Mouse (Mus musculus) lung, adult 18-20 months (tissue): ENCODE data around the gene Agap2.
"Not testable (repeated sequence)": the region's sequence is repeated elsewhere in the genome, so short reads cannot be mapped to it uniquely, and the experiment has no call there.

Experiments
- DNase-seq, 2 experiments: peaks; one replicate each; pipeline ENCODE4 v3.0.0; 2022; ENCODE audit warnings: mixed read lengths in 2 of 2

Gene Agap2

GRCm38 (mm10) chr10:127059968-127060916 is 14.8 kb upstream of the Agap2 start, which contains the start of gene March9:
TSS of gene March9 (minus strand) at chr10:127060184.
- peak; percentile 90 to 91 for DNase-seq

GRCm38 (mm10) chr10:127061085-127061484 is 14.0 kb upstream of the Agap2 start:
- no peak for DNase-seq

DNA sequence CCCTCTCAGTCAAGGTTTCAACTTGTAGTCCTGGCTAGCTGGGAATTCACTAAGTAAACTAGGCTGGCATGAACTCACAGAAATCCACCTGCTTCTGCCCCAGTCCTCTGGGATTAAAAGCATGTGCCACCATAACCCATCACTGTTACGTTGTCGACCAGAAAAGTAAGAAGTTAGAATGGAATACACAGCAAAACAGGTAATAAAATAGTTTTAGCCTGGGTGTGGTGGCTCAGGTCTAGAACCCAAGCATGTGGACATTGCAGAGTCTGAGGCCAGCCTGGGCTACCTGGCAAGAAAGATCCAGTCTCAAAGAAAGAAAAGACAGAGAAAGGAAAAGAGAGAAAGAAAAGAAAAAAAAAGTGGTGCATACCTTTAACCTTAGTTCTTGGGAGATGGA is 13.6 kb upstream of the Agap2 start:
- no peak for DNase-seq

- DNase-seq, result not testable (repeated sequence)
These were observed 13.0 kb upstream of the Agap2 start for GRCm38 (mm10) chr10:127062101-127062500.

- no peak for DNase-seq
These were observed 12.6 kb upstream of the Agap2 start for GRCm38 (mm10) chr10:127062503-127062902.

DNA sequence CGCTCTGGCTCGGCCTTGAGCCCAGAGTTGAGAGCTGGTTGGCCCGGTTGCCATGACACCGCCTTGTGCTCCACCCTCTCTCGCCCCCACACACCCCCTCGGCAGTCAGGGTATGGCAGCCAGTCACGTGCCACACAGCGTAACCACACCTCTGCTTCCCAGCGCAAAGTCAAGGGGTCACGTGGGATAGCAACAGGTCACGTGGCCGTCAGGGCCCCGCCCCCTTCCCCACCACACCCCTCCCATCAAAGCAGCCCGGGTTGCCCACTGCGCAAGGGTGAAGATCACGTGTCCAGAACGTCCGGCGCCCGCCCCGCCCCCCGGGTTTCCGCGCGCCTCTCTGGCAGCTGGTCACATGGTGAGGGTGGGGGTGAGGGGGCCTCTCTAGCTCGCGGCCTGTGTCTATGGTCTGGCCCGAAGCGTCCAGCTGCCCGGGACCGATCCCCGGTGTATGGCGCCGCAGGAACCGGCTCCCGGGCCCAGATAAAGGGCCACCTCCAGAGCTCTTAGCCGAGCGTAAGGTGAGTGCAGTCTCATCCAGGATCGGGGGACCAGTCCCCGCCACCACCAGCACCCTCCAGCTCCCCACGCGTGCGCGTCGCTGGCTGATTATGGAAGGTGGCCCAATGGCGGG is 11.7 kb upstream of the Agap2 start, which contains the start of gene Cdk4:
Cdk4 (plus strand) TSS at position 296 of the 634 bp plus-strand sequence.
- peak; percentile 98 for DNase-seq

DNA sequence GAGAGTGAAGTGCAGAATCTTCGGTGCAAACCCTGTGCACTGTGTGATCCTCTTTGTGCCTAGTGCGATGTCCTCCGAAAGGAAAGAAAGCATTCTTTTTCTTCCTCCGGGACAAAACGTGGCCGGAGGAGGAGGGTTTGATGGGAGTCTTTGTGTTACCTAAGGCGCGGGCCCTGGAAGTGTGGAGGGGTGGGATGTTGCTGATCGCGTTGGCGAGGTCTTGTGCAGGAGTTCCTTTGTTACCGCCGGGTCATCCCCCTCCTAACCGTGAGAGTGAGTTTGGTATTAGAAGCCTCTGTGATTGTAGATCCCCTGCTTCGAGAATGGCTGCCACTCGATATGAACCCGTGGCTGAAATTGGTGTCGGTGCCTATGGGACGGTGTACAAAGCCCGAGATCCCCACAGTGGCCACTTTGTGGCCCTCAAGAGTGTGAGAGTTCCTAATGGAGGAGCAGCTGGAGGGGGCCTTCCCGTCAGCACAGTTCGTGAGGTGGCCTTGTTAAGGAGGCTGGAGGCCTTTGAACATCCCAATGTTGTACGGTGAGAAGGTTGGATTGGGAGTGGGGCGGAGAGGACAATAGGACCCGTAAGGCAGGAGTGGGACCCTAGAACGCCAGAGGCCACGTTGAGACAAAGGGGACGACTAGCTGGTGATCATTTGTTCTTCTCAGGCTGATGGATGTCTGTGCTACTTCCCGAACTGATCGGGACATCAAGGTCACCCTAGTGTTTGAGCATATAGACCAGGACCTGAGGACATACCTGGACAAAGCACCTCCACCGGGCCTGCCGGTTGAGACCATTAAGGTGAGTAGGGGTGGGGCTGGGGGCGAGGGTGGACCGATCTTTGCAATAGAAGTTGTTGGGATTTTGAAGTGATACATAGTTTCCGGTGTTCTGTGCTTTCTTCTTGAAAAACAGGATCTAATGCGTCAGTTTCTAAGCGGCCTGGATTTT is 10.9 kb upstream of the Agap2 start:
- DNase-seq, result no peak

DNA sequence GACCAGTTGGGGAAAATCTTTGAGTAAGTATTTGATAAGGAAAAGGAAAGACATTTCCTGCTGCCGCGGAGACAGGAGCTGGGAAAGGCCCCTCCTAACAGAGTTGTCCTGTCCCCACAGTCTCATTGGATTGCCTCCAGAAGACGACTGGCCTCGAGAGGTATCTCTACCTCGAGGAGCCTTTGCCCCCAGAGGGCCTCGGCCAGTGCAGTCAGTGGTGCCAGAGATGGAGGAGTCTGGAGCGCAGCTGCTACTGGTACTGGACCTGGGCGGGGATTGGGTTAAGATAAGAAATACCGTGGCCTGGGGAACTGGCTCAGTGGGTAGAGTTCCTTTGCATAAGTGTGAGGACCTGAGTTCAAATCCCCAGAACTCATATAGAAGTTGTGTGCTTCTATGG is 9.1 kb upstream of the Agap2 start:
- DNase-seq, result no peak

DNA sequence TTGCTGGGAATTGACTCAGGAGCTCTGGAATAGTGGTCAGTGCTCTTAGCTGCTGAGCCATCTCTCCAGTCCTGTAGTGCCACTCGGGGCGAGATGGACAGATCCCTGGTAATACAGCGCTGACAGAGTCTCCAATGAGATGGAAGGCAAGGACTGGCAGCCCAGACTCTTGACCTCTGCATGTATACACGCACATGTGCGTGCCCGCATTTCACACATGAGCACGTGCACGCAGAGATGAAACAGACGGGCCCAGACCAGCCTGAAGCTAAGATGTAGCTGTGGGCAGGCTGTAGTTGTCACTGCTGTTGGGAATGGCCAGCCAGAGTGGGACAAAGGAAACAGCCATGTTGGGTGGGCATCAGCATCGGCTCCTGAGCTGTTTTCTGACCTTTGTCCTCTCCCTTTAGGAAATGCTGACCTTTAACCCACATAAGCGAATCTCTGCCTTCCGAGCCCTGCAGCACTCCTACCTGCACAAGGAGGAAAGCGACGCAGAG is 8.5 kb upstream of the Agap2 start:
- no peak for DNase-seq

- no peak for DNase-seq
These were observed 6.6 kb upstream of the Agap2 start for GRCm38 (mm10) chr10:127068360-127069038.

- no peak for DNase-seq
These were observed 5.5 kb upstream of the Agap2 start for GRCm38 (mm10) chr10:127069281-127070189.

DNA sequence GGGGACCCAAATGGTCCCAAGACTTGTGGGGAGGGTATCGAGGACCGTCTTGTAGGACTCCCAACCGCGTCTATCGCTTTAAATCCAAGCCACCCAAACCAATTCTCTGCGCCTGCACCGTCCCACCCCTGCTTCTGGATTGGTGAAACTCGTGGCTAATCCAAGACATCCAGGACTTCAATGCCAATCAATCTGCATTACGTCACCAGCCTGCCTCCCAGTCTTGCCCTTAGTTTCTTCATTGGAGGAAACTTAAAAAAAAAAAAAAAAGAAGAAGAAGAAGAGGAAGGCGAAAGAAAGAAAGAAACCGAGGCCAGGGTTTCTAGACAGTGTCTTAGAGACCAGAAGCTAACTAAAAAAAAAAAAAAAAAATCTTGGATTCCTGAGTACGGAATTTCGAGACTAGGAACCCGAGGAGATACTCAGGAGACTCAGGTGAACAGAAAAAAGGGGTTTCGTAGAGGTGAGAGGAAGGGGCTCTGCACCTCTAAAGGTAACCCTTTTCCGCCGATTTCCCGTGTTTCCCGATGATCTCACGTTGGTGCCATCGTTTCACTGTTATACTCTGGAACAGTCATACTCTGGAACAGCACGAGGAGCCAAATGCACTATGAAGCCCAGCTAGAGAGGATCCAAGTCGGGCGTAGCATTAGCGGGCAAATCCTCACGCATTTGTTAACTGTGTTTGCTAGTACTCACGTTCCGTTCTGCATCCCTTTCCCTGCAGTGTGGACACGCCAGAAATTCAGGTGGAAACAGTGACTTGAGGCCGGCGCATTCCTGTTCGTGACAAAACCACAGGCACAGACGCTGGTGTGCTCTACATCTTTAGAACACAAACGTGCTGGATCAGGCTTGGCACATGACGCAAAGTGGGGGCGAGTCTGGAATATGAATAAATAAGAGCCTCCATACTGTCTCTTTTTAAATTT is 4.6 kb upstream of the Agap2 start, which contains the start of gene Tspan31:
Tspan31 (minus strand) TSS at position 75 of the 932 bp plus-strand sequence.
- peak; percentile 94 to 96 for DNase-seq

DNA sequence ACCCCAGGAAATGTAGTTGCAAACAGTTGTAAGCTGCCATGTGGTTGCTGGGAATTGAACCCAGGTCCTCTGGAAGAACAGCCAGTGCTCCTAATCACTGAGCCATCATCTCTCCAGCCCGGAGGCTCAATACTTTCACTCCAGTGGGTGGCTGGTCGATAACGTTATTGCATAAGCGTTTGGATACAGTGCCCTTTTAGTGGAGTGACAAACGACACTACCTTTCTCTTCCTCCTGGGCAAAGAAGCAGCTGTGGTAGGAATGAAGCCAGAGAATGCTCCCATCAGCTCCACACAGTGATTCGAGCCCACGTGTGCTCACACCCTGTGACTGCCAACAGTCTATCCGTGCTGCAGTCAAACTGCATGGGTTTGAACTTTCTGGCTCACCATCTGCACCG is 3.9 kb upstream of the Agap2 start:
- no peak for DNase-seq

DNA sequence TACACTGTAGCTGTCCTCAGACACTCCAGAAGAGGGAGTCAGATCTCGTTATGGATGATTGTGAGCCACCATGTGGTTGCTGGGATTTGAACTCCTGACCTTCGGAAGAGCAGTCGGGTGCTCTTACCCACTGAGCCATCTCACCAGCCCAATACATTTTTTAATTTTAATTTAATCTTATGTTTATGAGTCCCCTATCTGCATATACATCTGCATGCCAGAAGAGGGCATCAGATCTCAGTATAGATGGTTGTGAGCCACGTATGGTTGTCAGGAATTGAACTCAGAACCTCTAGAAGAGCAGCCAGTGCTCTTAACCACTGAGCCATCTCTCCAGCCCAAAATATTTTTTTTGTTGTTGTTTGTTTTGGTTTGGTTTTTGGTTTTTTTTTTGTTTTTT is 2.8 kb upstream of the Agap2 start:
- DNase-seq, result not testable (repeated sequence)

- not testable (repeated sequence) for DNase-seq
These were observed 2.1 kb upstream of the Agap2 start for GRCm38 (mm10) chr10:127072969-127073368.

DNA sequence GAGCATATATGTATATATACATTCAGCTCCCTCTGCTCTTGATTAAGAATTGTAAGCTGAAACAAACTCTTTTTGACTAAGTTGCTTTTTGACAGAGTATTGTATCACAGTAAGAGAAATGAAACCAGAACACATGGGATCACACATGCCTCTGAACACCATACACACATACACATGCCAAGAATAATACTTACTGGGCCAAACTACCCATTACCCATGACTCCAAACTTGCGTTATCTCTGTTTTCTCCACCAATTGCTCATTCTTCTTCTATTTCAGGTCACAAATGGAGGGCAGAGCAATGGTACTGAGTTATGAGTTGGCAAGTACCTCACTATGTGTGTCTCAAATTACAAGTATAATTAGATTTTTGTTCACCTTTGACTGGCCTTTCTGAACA is 1.1 kb upstream of the Agap2 start:
- no peak for DNase-seq

DNA sequence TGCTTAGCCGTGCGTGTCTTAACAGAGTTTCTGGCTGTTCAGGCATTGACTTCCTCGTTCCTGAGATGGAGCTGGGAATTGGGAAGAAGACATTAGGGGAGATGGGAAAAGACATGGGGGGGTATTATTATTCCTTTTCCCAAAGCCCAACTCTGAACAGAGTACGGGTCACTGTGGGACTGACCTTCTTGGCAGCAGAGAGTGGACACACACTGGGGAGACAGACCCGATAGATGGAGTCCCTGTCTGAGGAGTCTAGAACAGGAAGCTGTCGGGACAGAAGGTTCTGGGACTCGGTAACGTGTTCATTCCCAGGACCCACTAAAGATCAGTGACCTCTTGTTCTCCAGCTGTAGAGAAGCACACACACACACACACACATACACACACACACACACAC is 567 bp downstream of the Agap2 start:
- no peak for DNase-seq

DNA sequence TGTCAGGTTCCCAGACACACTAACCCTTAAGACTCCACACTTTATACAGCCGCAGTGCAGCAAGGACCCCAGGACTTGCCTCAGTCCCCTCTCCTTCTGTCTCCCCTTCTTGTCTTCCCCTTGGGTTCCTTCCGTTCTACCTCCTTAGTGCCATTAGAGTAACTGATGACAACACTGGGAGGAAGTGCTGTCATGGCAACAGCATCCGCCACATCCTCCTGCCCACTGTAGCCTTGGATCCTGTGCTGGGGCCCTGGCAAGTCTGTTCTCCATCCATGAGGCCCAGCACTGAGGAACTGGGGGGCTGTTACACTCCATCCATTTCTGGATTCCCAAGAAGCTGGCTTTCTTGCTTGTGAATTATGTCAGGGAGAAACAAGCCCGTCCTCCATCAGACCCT is 998 bp downstream of the Agap2 start:
- DNase-seq, result no peak

DNA sequence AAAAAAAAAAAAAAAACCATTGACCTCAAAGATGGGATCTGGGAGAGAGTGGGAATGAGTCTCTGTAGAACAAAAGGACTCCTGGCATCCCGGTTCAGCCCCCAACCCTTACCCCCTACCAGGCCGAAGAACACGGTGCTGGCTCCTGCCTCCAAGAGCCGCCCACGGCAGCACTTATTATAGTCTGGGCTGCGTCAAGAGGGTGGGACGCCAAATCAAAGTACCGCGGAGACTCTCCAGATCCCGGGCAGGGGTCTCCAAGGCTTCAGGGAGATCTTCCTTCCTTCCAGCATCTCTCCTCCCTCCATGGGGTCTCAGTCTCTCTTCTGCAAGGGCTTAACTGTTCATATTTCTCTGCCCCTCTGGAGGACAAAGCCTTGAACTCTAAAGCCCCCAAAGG is 2.4 kb downstream of the Agap2 start:
- DNase-seq, result no peak
